Mouse (Mus musculus): ENCODE measurements around the gene Nek1. TPM values are rescaled to one million over a fixed set of nuclear protein-coding genes. Genes with fewer than 3 reads are reported as not detected.

Gene Nek1
- polyA plus RNA-seq, 1 experiment, result not detected

GRCm38 (mm10) chr8:61046816-61047215 lies 53.8 kb downstream of the Nek1 start:
- TF ChIP-seq CTCF (IDR thresholded peaks at IDR 0.05; ENCODE audit: insufficient read depth, low read depth, low read length) (no peak), POLR2A (IDR thresholded peaks at IDR 0.05; ENCODE audit: insufficient read depth, low read depth, low read length) (no peak)
- WGBS, result 98% methylated on average over 1 of the region's 1 CpGs
- Histone ChIP-seq H3K4me1 (ENCODE audit: control insufficient read depth, insufficient read depth, low read length) (no peaks in the 10 kb centered on the region), H3K4me3 (ENCODE audit: insufficient read depth, low read depth, low read length) (no peak overlapping the region), H3K27ac (ENCODE audit: insufficient read depth, low read depth, low read length) (no peak overlapping the region)

- Histone ChIP-seq H3K4me1 (ENCODE audit: control insufficient read depth, insufficient read depth, low read length) (0 out of 2 replicates have a peak, but pooled peaks cover 5% of the 10 kb centered on the region), H3K27ac (ENCODE audit: insufficient read depth, low read depth, low read length) (no peak overlapping the region), H3K4me3 (ENCODE audit: insufficient read depth, low read depth, low read length) (no peak overlapping the region)
- TF ChIP-seq CTCF (IDR thresholded peaks at IDR 0.05; ENCODE audit: insufficient read depth, low read depth, low read length), result no peak
- TF ChIP-seq POLR2A (IDR thresholded peaks at IDR 0.05; ENCODE audit: insufficient read depth, low read depth, low read length), result no peak
- 83% methylated on average over 1 of the region's 1 CpGs for WGBS
These were observed 60.0 kb downstream of the Nek1 start for GRCm38 (mm10) chr8:61053017-61053416.

- 73% methylated on average over 5 of the region's 5 CpGs for WGBS
- TF ChIP-seq POLR2A (IDR thresholded peaks at IDR 0.05; ENCODE audit: insufficient read depth, low read depth, low read length) (no peak), CTCF (IDR thresholded peaks at IDR 0.05; ENCODE audit: insufficient read depth, low read depth, low read length) (no peak)
- Histone ChIP-seq H3K4me1 (ENCODE audit: control insufficient read depth, insufficient read depth, low read length) (0 out of 2 replicates have a peak, but pooled peaks cover 5% of the 10 kb centered on the region), H3K27ac (ENCODE audit: insufficient read depth, low read depth, low read length) (no peak overlapping the region), H3K4me3 (ENCODE audit: insufficient read depth, low read depth, low read length) (no peak overlapping the region)
These were observed 61.3 kb downstream of the Nek1 start for GRCm38 (mm10) chr8:61054313-61054712.

GRCm38 (mm10) chr8:61056997-61057396 lies 64.0 kb downstream of the Nek1 start:
- no peak overlapping the region for H3K4me3 ChIP-seq (ENCODE audit: insufficient read depth, low read depth, low read length)
- 42% methylated on average over 3 of the region's 3 CpGs for WGBS
- H3K4me1 ChIP-seq (ENCODE audit: control insufficient read depth, insufficient read depth, low read length), result 0 out of 2 replicates have a peak, but pooled peaks cover 5% of the 10 kb centered on the region
- TF ChIP-seq POLR2A (IDR thresholded peaks at IDR 0.05; ENCODE audit: insufficient read depth, low read depth, low read length) (no peak), CTCF (IDR thresholded peaks at IDR 0.05; ENCODE audit: insufficient read depth, low read depth, low read length) (no peak)
- no peak overlapping the region for H3K27ac ChIP-seq (ENCODE audit: insufficient read depth, low read depth, low read length)

- Histone ChIP-seq H3K4me3 (ENCODE audit: insufficient read depth, low read depth, low read length) (no peak overlapping the region), H3K27ac (ENCODE audit: insufficient read depth, low read depth, low read length) (no peak overlapping the region), H3K4me1 (ENCODE audit: control insufficient read depth, insufficient read depth, low read length) (0 out of 2 replicates have a peak, but pooled peaks cover 5% of the 10 kb centered on the region)
- no peak for TF ChIP-seq POLR2A (IDR thresholded peaks at IDR 0.05; ENCODE audit: insufficient read depth, low read depth, low read length)
These were observed 66.1 kb downstream of the Nek1 start for GRCm38 (mm10) chr8:61059143-61059542.

- 0 out of 2 replicates have a peak, but pooled peaks cover 5% of the 10 kb centered on the region for H3K4me1 ChIP-seq (ENCODE audit: control insufficient read depth, insufficient read depth, low read length)
- TF ChIP-seq POLR2A (IDR thresholded peaks at IDR 0.05; ENCODE audit: insufficient read depth, low read depth, low read length) (no peak), CTCF (IDR thresholded peaks at IDR 0.05; ENCODE audit: insufficient read depth, low read depth, low read length) (no peak)
- H3K4me3 ChIP-seq (ENCODE audit: insufficient read depth, low read depth, low read length), result no peak overlapping the region
- H3K27ac ChIP-seq (ENCODE audit: insufficient read depth, low read depth, low read length), result no peak overlapping the region
- 74% methylated on average over 7 of the region's 7 CpGs for WGBS
These were observed 67.4 kb downstream of the Nek1 start for GRCm38 (mm10) chr8:61060412-61060811.

- H3K4me3 ChIP-seq (ENCODE audit: insufficient read depth, low read depth, low read length), result no peak overlapping the region
- TF ChIP-seq POLR2A (IDR thresholded peaks at IDR 0.05; ENCODE audit: insufficient read depth, low read depth, low read length) (no peak), CTCF (IDR thresholded peaks at IDR 0.05; ENCODE audit: insufficient read depth, low read depth, low read length) (no peak)
- H3K27ac ChIP-seq (ENCODE audit: insufficient read depth, low read depth, low read length), result no peak overlapping the region
- no peaks in the 10 kb centered on the region for H3K4me1 ChIP-seq (ENCODE audit: control insufficient read depth, insufficient read depth, low read length)
These were observed 82.1 kb downstream of the Nek1 start for GRCm38 (mm10) chr8:61075059-61075458.

- Histone ChIP-seq H3K27ac (ENCODE audit: insufficient read depth, low read depth, low read length) (no peak overlapping the region), H3K4me3 (ENCODE audit: insufficient read depth, low read depth, low read length) (no peak overlapping the region), H3K4me1 (ENCODE audit: control insufficient read depth, insufficient read depth, low read length) (peaks cover 3% of the 10 kb centered on the region)
- 96% methylated on average over 4 of the region's 4 CpGs for WGBS
- TF ChIP-seq POLR2A (IDR thresholded peaks at IDR 0.05; ENCODE audit: insufficient read depth, low read depth, low read length) (no peak), CTCF (IDR thresholded peaks at IDR 0.05; ENCODE audit: insufficient read depth, low read depth, low read length) (no peak)
These were observed 117.5 kb downstream of the Nek1 start for GRCm38 (mm10) chr8:61110496-61110895.

- H3K4me1 ChIP-seq (ENCODE audit: control insufficient read depth, insufficient read depth, low read length), result peaks cover 3% of the 10 kb centered on the region
- H3K27ac ChIP-seq (ENCODE audit: insufficient read depth, low read depth, low read length), result no peak overlapping the region
- no peak overlapping the region for H3K4me3 ChIP-seq (ENCODE audit: insufficient read depth, low read depth, low read length)
- WGBS, result 92% methylated on average over 4 of the region's 4 CpGs
- TF ChIP-seq CTCF (IDR thresholded peaks at IDR 0.05; ENCODE audit: insufficient read depth, low read depth, low read length) (no peak), POLR2A (IDR thresholded peaks at IDR 0.05; ENCODE audit: insufficient read depth, low read depth, low read length) (no peak)
These were observed 118.9 kb downstream of the Nek1 start for GRCm38 (mm10) chr8:61111940-61112339.

- TF ChIP-seq CTCF (IDR thresholded peaks at IDR 0.05; ENCODE audit: insufficient read depth, low read depth, low read length) (no peak), POLR2A (IDR thresholded peaks at IDR 0.05; ENCODE audit: insufficient read depth, low read depth, low read length) (no peak)
- H3K27ac ChIP-seq (ENCODE audit: insufficient read depth, low read depth, low read length), result no peak overlapping the region
- WGBS, result 91% methylated on average over 1 of the region's 1 CpGs
- H3K4me3 ChIP-seq (ENCODE audit: insufficient read depth, low read depth, low read length), result no peak overlapping the region
- no peaks in the 10 kb centered on the region for H3K4me1 ChIP-seq (ENCODE audit: control insufficient read depth, insufficient read depth, low read length)
These were observed 128.6 kb downstream of the Nek1 start for GRCm38 (mm10) chr8:61121631-61122030.

Data from olfactory bulb, adult 2 months (tissue).